Mouse (Mus musculus) cerebellum, postnatal 36 days (tissue): ENCODE measurements at regions not wholly inside any gene's neighbourhood (a gene's known extent, or its start where the extent isn't known, plus 50 kb on each side); places are given as distances from the start of the nearest gene placed in this dataset.

ENCODE experiments used
- DNase-seq, 2 experiments: peaks; one replicate each; pipeline ENCODE4 v3.0.0; 2021 to 2022; ENCODE audit warnings: mixed read lengths in 2 of 2

DNA sequence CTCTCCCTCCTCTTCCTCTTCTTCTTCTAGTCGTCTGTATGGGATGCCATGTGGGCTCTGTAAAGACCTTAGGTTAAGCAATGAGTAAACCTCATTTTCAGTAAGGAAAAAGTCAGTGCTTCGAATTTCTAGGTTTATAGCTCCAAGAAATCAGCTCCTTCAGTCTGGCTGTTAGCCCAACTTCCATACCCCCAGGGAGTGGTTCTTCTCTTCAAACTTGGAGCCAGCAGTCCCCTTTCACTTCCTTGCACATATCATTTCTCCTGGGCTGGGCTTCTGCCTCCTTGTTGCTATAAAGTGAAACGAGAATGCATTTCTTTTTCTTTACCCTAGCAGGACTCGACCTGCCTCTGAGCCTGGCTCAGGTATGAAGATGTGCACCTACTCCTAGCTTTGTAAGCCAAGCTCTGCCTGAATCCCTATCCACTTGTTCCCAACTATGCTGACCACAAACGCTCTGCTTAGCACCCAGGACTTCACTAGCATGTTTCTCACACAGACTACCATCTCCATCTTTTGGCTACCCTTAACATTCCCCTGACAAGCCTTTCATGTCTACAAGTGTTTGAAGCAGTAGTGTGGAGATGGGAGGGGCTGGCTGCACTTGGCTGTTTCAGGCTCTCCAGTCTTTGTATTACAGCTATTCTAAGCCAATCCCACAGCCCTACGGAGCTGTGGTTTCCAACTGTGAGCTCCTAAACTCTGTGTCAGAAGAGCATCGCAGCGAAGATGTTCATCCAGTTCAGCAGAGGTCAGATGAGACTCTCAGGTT, 243.8 kb upstream of the Tprg start:
- no peak for DNase-seq

GRCm38 (mm10) chr16:25044637-25045036, 242.0 kb upstream of the Tprg start:
- DNase-seq, result no peak

DNA sequence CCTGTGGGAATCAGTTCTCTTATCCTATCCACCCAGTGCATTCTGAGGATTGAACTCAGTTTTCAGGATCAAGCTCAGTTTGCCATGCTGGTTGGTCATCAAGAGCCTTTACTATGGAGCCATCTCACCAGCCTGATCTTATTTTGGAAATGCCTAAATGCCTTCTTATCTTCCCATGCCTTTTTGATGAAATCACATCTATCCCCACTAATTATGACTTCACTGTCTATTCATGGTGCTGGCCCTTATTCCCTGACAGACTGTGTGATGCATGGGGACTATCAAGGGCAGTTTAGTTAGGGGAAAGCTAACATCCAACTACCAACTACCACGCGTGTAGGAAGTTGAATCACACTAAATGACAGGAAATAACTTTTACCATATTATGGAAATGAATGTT, 238.9 kb upstream of the Tprg start:
- no peak for DNase-seq

- DNase-seq, result no peak
Measured at GRCm38 (mm10) chr16:25049928-25050510, 236.6 kb upstream of the Tprg start.

DNA sequence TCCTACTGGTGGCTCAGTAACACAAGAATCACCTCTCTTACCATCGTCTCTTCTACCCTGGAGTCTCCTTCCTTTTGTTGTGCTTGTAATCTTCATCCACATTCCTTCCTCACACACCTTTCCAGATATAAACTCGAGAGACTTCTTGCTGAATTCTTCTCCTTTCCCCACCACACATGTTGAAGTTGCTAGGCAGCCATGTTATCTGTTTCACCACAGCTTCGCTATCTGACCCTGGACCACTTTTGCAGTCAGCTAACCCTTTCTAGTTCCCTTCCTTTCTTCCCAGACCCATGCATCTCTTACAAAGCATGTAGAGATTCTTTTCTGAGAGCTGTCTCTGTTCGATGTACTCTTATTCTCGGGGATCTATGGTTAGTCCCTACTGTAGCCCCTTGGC, 235.6 kb upstream of the Tprg start:
- no peak for DNase-seq

DNA sequence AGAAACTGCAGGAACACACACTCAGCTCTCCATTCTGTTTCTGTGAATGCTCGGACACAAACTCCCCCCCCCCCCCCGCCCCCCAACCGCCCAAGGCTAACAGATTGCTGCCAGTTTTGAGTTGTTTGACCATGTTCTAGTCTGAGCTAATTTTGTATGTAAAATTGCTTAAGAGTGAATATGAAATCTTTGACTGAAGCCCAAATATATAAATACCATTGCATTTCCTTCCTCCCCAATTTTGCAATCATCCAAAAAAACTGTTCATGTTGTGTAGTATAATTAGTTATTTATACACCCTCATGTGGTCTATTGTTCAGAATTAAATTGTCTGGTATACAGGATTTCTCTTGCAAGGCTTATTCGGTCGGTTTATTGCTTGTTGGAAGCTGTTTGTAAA, 234.2 kb upstream of the Tprg start:
- no peak for DNase-seq

DNA sequence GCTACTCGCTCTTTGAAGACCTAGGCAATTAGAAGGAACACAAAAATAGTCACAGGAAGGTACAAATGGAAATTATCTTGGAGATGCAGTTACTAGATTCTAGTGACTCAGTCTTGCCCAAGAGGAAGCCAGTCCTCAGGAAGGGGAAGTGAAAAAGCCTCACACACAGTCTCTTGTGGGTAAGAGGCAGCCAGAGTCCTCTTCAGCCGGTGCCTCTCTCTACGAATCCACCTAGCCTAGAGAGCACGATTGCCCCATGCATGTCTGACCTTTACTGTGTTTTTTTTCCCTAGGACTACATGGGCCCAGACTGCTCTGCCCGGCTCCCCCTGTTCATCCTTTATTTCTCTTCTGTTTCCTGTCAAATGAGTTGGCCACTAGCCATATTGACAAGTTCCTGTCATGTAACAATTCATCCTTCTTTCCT, 233.7 kb upstream of the Tprg start:
- DNase-seq, result no peak

DNA sequence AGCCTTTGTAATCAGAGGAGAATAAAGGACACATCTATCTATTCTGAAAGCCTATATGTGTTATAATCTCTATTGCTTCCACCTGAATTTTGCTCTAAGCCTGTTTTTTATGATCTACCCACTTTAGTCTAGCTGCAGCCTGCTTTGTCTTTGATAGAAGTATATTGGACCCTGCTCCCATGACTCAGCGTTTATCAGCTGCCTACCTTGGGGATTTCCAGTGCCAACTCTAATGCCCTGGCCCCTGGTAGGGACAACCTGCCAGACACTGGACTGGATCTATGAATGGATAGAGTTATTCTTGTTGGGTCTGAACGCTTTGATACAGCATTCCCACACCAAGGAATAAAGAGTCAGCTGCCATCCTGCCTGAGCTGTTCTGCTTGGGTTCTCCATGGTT, 232.3 kb upstream of the Tprg start:
- no peak for DNase-seq

DNA sequence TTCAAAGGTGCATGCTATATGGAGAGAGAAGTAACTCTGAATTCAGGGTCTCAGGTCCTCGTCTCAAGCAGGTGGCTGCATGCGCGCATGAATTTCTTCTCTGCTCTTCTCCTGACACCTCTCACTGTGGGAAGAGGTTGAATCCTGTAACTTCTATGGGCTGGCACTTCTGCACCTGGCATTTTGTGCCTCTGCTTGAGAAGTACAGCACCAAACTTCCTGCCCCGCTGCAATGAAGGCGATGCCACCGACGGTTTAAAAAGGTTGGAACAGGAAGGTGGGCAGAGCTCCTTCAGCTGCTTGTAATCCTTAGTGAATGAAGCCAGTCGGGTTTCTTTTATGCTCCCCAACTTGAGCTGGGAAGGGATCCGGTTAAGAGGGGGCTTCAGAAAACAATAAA, 231.2 kb upstream of the Tprg start:
- no peak for DNase-seq

DNA sequence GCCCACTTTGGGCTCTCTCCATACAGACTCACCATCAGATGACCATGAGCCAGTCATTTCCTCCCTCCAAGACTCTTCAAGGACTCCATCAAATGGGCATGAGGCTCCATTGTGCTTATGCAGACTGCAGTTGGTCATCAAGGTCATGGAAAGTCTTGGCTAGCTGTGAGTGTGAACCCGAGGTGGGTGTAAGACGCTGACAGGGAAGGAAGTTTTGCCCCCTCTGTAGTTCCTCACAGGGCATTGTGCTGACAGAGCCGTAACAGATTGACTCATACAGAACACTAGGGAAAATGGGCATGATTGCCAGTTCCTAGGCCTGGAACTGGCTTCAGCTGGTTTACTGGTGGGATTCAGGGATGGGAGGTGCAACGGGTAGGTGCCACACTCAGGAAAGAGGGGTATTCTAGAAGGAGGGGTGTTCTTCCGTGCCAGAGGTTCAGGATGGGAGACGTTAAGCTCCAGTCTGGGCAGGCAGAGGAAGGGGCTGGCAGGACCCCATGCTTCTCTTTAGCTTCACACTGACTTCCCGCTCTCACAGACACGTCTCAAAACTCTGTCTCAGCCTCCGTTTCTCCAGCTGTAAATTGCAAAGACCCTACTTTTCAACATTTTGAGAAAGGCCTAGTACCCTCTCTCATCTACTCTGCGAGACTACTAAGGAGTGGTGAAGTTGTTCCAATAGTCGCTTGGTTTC, 228.4 kb upstream of the Tprg start:
- DNase-seq, result no peak

DNA sequence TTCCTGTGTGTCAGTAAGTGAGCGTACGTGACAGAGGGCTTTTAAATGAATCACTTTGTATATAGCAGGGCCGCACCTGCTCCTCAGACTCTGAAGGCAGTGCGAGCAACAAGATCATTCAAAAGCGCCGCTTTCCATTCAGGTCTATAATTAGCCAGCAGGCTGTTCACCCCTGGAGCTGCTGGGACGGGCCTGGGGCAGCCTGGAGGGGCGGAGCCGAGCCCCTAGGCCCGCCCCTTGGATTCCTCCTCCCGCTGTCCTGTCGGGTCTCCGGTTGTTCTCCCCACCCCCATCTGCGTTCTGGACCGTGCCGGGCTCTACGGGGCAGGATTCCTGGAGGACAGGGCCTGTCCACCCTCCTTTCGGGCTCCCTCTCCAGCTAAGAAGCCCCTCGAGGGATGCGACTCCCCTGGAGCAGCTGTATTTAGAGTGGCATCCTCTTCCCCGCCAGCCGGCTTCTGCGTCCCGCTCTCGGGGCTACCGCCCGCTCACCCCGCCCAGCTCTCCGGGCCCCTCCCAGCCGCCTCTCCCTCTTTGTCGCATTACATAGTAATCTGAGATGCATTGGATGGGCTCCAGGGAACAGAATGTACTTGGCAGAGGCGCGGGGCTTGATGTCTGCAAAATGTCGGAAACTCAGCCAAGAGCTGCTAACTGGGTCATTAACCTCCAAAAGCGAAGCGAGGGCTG, 227.7 kb upstream of the Tprg start:
- DNase-seq, result peak; percentile 95 to 100

DNA sequence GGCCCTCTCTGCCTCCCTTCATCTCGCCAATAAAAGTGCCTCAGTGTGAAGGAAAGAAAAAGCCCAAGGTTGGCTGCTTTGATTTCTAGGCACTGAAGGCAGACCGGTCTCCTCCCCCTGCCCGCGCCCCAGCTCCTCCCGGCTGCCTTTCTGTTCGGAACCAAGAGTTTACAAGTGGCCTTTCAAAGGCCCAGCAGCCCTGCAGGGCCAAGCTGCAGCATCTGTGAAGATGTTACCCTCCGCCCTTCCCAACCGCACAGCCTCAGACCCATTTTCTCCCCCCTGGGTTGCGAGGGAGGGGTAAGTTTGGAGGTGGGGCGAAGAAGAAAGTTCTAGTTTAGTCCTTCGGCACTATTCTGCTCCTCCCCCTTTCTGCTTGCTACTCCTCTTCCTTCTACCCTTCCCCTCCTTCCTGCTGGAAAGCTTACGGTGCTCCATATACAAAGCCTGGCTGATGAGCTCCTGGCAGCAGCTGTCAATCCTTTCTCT, 227.1 kb upstream of the Tprg start:
- no peak for DNase-seq

DNA sequence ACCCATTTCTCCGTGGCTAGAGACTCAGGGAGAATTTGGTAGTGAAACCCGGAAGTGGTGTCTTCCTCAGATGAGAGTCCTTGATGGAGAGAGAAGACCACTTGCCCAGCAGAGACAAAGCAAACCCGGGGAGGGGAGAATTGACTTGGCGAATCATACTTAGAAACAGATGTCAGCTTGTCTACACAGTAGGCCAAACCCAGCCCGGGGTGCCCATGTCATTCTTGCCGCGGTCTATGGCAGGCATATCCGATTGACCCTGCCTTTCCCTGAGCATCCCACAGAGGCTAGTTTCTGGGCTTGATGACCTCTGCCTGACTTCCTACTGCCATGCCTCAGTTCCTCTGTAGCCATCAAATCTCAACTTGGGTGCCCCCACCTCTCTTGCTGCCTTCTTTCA, 226.4 kb upstream of the Tprg start:
- peak in 1 of 2 experiments; percentile 28 for DNase-seq

- DNase-seq, result no peak
Measured at GRCm38 (mm10) chr16:25061631-25062030, 225.0 kb upstream of the Tprg start.

GRCm38 (mm10) chr16:25063981-25064380, 222.6 kb upstream of the Tprg start:
- DNase-seq, result no peak

DNA sequence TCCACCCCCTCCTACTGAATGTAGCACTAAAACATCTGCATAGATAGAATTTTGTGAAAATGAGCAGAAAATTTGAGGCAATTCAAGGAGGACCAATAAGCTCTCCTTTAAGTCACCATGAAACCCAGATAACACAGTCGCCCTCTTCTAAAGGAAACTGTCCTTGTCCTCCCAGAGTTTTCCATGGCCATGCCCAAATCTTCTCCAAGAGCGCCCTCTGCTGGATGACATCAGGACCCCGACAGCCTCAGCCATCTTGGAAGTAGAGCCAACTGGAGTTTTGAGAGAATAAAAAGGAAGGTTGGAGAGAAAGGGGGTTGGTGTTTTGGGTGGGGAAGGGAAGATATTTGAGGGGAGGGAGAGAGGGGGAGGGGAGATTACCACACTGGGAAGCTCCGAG, 222.1 kb upstream of the Tprg start:
- DNase-seq, result peak; percentile 90 to 96

DNA sequence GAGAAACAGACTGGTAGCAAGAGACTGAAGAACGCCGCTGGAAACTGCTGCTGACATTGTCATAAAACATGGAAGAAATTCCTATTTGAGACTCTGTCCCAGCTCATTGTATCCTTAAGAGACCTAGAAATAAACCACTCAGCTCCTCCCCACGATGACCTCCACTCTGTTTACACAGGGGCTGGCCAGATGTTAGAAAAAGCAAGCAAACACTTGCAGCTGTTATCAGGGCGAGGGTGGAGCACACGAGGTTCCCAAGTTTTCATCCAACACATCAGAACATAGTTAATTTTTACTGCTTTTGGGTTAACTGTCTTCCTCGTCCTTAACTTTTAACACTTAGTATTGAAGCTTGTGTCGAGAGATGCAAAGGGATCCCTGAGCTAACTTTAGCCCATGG, 219.8 kb upstream of the Tprg start:
- DNase-seq, result no peak

GRCm38 (mm10) chr16:25067276-25068249, 219.1 kb upstream of the Tprg start:
- DNase-seq, result peak in 1 of 2 experiments; percentile 28

DNA sequence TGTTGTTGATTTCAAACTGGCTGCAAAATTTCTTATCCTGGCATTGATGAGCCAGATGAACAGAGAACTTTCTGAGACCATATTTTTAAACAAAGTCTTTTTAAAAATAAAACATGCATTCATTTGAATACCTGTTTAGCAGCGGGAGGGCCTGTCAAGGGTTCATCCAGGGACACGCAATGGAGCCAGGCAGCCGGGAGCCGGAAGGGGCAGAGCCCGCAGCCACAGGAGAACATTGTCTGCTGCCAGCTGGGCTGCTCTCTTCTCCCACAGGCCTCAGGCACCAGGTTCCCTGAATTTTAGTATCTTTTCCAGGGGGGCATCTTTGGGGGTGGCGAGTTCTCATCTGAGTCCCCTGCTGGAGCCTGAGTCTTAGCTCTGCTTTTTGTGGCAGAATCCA, 205.8 kb upstream of the Tprg start:
- DNase-seq, result no peak

DNA sequence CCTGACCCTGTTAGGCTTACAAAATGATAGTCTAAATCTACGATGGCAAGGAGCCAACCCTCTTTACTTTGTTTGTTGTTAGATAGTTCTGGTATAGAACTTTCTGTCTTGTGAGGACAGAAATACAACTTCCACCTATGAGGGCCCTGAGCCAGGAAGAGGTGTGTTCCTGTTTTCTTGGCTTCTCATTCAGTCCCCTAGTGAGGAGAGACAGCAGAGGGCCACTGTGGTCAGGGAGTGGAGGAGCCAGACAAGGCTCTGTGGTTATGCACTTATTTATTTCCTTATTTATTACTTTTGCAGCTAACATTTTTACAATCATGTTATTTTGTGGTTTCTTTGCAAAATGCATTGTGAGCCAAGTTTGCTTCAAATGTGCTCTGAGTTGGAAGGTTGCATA, 202.9 kb upstream of the Tprg start:
- no peak for DNase-seq

- DNase-seq, result no peak
Measured at GRCm38 (mm10) chr16:25087741-25088648, 198.6 kb upstream of the Tprg start.
